ENCODE assay signal across 8 mouse cellular contexts in genomic region chr6:84578928-84579327, GRCm38 (mm10). TPM values are rescaled to one million over a fixed set of nuclear protein-coding genes. Genes with fewer than 3 reads are reported as not detected.
DNase-seq lines count a peak whose midpoint lies in the region; ATAC-seq and TF ChIP-seq lines count a peak whose summit lies in the region.

No protein-coding gene starts in this region.

- 24% methylated on average over 5 of the region's 5 CpGs for WGBS in heart, adult 2 months
- 16% methylated on average over 5 of the region's 5 CpGs for WGBS in heart, embryonic 11.5 days (ENCODE audit: insufficient replicate concordance)
- 12% methylated on average over 5 of the region's 5 CpGs for WGBS in neural tube, embryonic 15.5 days

- no peaks in the 10 kb centered on the region for H3K36me3 ChIP-seq in heart, adult 2 months (ENCODE audit: control insufficient read depth, insufficient read depth, low read length)
- no peaks in the 10 kb centered on the region for H3K36me3 ChIP-seq in heart, embryonic 11.5 days (ENCODE audit: control insufficient read depth, insufficient read depth, low read length)
- no peaks in the 10 kb centered on the region for H3K36me3 ChIP-seq in neural tube, embryonic 15.5 days
- H3K36me3 ChIP-seq in splenic B cell, adult 2 months (ENCODE audit: control insufficient read depth, insufficient read depth, low read length, poor library complexity, severe bottlenecking), result no peaks in the 10 kb centered on the region

- ATAC-seq in heart, embryonic 11.5 days (replicated peaks; ENCODE audit: insufficient number of reproducible peaks, low FRiP score, low TSS enrichment), result no peak
- no peak for ATAC-seq in neural tube, embryonic 15.5 days (ENCODE audit: low FRiP score)
- ATAC-seq in megakaryocyte-erythroid progenitor cell, adult 5-6 weeks (replicated peaks; ENCODE audit: low FRiP score, low TSS enrichment, poor library complexity, severe bottlenecking), result no peak

- no peak for TF ChIP-seq POLR2A in heart, adult 2 months (IDR thresholded peaks at IDR 0.05; ENCODE audit: insufficient read depth, low read depth, low read length)

- H3K4me3 ChIP-seq in heart, adult 2 months, result no peak overlapping the region
- no peak overlapping the region for H3K4me3 ChIP-seq in heart, embryonic 11.5 days (ENCODE audit: low read depth, low read length)
- no peak overlapping the region for H3K4me3 ChIP-seq in neural tube, embryonic 15.5 days (replicated peaks)

- H3K4me1 ChIP-seq in heart, adult 2 months (ENCODE audit: control insufficient read depth, insufficient read depth, low read length), result peaks cover 9% of the 10 kb centered on the region
- peaks cover 16% of the 10 kb centered on the region for H3K4me1 ChIP-seq in heart, embryonic 11.5 days (ENCODE audit: control insufficient read depth, insufficient read depth, low read length)
- H3K4me1 ChIP-seq in neural tube, embryonic 15.5 days, result peaks cover 19% of the 10 kb centered on the region

- no peaks in the 10 kb centered on the region for H3K79me2 ChIP-seq in heart, adult 2 months (replicated peaks; ENCODE audit: control insufficient read depth, insufficient read depth, low read length)

- peak in 1 of 2 experiments; percentile 40 for DNase-seq in heart, adult 2 months
- DNase-seq in neural tube, embryonic 10.5 days (ENCODE audit: extremely low spot score, low spot score), result peak; percentile 59
- DNase-seq in embryo, embryonic 9.5 days (ENCODE audit: extremely low spot score), result peak; percentile 54
- peak; percentile 9 for DNase-seq in splenic B cell, adult 2 months (ENCODE audit: low read depth, low spot score)
- no peak for DNase-seq in left cerebral cortex, postnatal 36 days (ENCODE audit: low spot score in 2 of 2)

- no peak overlapping the region for H3K9ac ChIP-seq in heart, adult 2 months (ENCODE audit: low read depth, low read length)
- H3K9ac ChIP-seq in heart, embryonic 11.5 days (ENCODE audit: low read depth, low read length), result no peak overlapping the region
- no peak overlapping the region for H3K9ac ChIP-seq in neural tube, embryonic 15.5 days (replicated peaks)

- no peak for TF ChIP-seq EP300 in heart, adult 2 months (IDR thresholded peaks at IDR 0.05; ENCODE audit: insufficient read depth, low read depth, low read length)

- peak; percentile 76 for TF ChIP-seq CTCF in heart, adult 2 months (IDR thresholded peaks at IDR 0.05)

- no peaks in the 10 kb centered on the region for H3K9me3 ChIP-seq in heart, embryonic 11.5 days (replicated peaks; ENCODE audit: control insufficient read depth, low read length)
- H3K9me3 ChIP-seq in neural tube, embryonic 15.5 days (replicated peaks), result no peaks in the 10 kb centered on the region

- intact Hi-C loops in heart, adult 2 months (cut with DNase I), result no loop called here
- intact Hi-C loops in left cerebral cortex, postnatal 36 days (cut with DNase I), result loop anchor here (5.0 kb wide), 1 partner anchor 257 kb away; no protein-coding TSS in a partner anchor

- H3K27ac ChIP-seq in heart, adult 2 months, result no peak overlapping the region
- no peak overlapping the region for H3K27ac ChIP-seq in heart, embryonic 11.5 days (ENCODE audit: low read depth, low read length)
- H3K27ac ChIP-seq in neural tube, embryonic 15.5 days (replicated peaks), result no peak overlapping the region

- H3K4me2 ChIP-seq in heart, embryonic 11.5 days, result no peak overlapping the region
- no peak overlapping the region for H3K4me2 ChIP-seq in neural tube, embryonic 15.5 days

- no peaks in the 10 kb centered on the region; the same call in 1 of the 2 replicates for H3K27me3 ChIP-seq in heart, adult 2 months (ENCODE audit: control insufficient read depth, insufficient read depth, low read length)
- peaks cover 69% of the 10 kb centered on the region for H3K27me3 ChIP-seq in heart, embryonic 11.5 days (ENCODE audit: control insufficient read depth, insufficient read depth, low read length)
- peaks cover 75% of the 10 kb centered on the region for H3K27me3 ChIP-seq in neural tube, embryonic 15.5 days (replicated peaks)
- H3K27me3 ChIP-seq in splenic B cell, adult 2 months (ENCODE audit: control insufficient read depth, insufficient read depth, low read length, poor library complexity, severe bottlenecking), result no peaks in the 10 kb centered on the region

RNA-seq across cellular contexts. Expression of gene Cyp26b1, which starts 14.8 kb away (rescaled TPM):
- 10 to 100 TPM; 17.1 to 41.4 TPM for total RNA-seq in heart, adult 2 months (2021)
- polyA plus RNA-seq in heart, adult 2 months (2012; rRNA removed), result 1.8 and 30.9 TPM in 2 replicates
- polyA plus RNA-seq in heart, embryonic 11.5 days (2014; fragmentation: Nextera tagmentation; extraction: Ambion mirVana), result 1.3 and 1.7 TPM in 2 replicates
- 10.2 and 11.6 TPM in 2 replicates for polyA plus RNA-seq in neural tube, embryonic 15.5 days (2015; fragmentation: Nextera tagmentation; extraction: Ambion mirVana)
- total RNA-seq in left cerebral cortex, postnatal 36 days (2021), result 10 to 100 TPM in 1 of 2 experiments, 1 to 10 TPM in 1; 7.5 to 14.9 TPM
- not detected in 2 replicates for total RNA-seq in megakaryocyte-erythroid progenitor cell, adult 5-6 weeks (2014; fragmentation: Nextera tagmentation)
- not detected in 2 replicates for total RNA-seq in megakaryocyte-erythroid progenitor cell, adult 5-6 weeks (2017)

Comparison
In these comparisons a context has a peak if more than half of its experiments do, and no peak if none do; other contexts are left out.
1. DNase-seq: peak in neural tube, embryonic 10.5 days (single experiment), embryo, embryonic 9.5 days (single experiment) and splenic B cell, adult 2 months (single experiment); none in left cerebral cortex, postnatal 36 days (0 of 2).
2. RNA of gene Cyp26b1, which starts 14.8 kb away (total RNA-seq): 17.1 to 41.4 TPM in heart, adult 2 months and 7.5 to 14.9 TPM in left cerebral cortex, postnatal 36 days; not detected in megakaryocyte-erythroid progenitor cell, adult 5-6 weeks; every median in the first group is over 4 times any median in the second.